Mouse (Mus musculus): Measurements from ENCODE around the gene Cnr1. TPM values are rescaled to one million over a fixed set of nuclear protein-coding genes. Genes with fewer than 3 reads are reported as not detected.

Cnr1 gene
- total RNA-seq (2021) (under 1 TPM; 0.05 to 0.09 TPM), polyA plus RNA-seq (2012; rRNA removed) (0.12 TPM in 2 replicates)
- long read RNA-seq = 0 reads

GRCm38 (mm10) chr4:33924234-33924888 is at the start of gene Cnr1:
TSS of gene Cnr1 (plus strand) at chr4:33924593.
- Histone ChIP-seq H3K27ac (no peak within 1 kb of the TSS), H3K79me2 (replicated peaks; ENCODE audit: control insufficient read depth, insufficient read depth, low read length) (no peaks in the 10 kb centered on the region), H3K9ac (ENCODE audit: low read depth, low read length) (peak within 1 kb of the TSS; percentile 23; the same call in 1 of the 2 replicates), H3K4me3 (peak within 1 kb of the TSS; percentile 42), H3K4me1 (ENCODE audit: control insufficient read depth, insufficient read depth, low read length) (no peaks in the 10 kb centered on the region), H3K27me3 (ENCODE audit: control insufficient read depth, insufficient read depth, low read length) (peaks cover 19% of the 10 kb centered on the region), H3K36me3 (ENCODE audit: control insufficient read depth, insufficient read depth, low read length) (no peaks in the 10 kb centered on the region)
- TF ChIP-seq CTCF (IDR thresholded peaks at IDR 0.05) = no peak
- TF ChIP-seq POLR2A (IDR thresholded peaks at IDR 0.05; ENCODE audit: insufficient read depth, low read depth, low read length) = no peak
- WGBS = under 1% methylated on average over 64 of the region's 77 CpGs
- DNase-seq = peak; percentile 52 to 60
- intact Hi-C loops (cut with DNase I) = no loop called here

GRCm38 (mm10) chr4:33879944-33880343 is 44.4 kb upstream of the Cnr1 start:
- no peaks in the 10 kb centered on the region for H3K4me1 ChIP-seq (ENCODE audit: control insufficient read depth, insufficient read depth, low read length)
- H3K36me3 ChIP-seq (ENCODE audit: control insufficient read depth, insufficient read depth, low read length) = no peaks in the 10 kb centered on the region
- no peaks in the 10 kb centered on the region for H3K27me3 ChIP-seq (ENCODE audit: control insufficient read depth, insufficient read depth, low read length)
- TF ChIP-seq CTCF (IDR thresholded peaks at IDR 0.05) = no peak
- TF ChIP-seq EP300 (IDR thresholded peaks at IDR 0.05; ENCODE audit: insufficient read depth, low read depth, low read length) = no peak
- no peak for TF ChIP-seq POLR2A (IDR thresholded peaks at IDR 0.05; ENCODE audit: insufficient read depth, low read depth, low read length)
- H3K9ac ChIP-seq (ENCODE audit: low read depth, low read length) = no peak overlapping the region
- no peaks in the 10 kb centered on the region for H3K79me2 ChIP-seq (replicated peaks; ENCODE audit: control insufficient read depth, insufficient read depth, low read length)
- intact Hi-C loops (cut with DNase I) = no loop called here
- no peak overlapping the region for H3K4me3 ChIP-seq
- DNase-seq = no peak
- H3K27ac ChIP-seq = no peak overlapping the region
- WGBS = 78% methylated on average over 3 of the region's 3 CpGs

GRCm38 (mm10) chr4:33886026-33886425 is 38.4 kb upstream of the Cnr1 start:
- no peaks in the 10 kb centered on the region for H3K4me1 ChIP-seq (ENCODE audit: control insufficient read depth, insufficient read depth, low read length)
- H3K79me2 ChIP-seq (replicated peaks; ENCODE audit: control insufficient read depth, insufficient read depth, low read length) = no peaks in the 10 kb centered on the region
- no peak overlapping the region for H3K27ac ChIP-seq
- TF ChIP-seq CTCF (IDR thresholded peaks at IDR 0.05) (no peak), POLR2A (IDR thresholded peaks at IDR 0.05; ENCODE audit: insufficient read depth, low read depth, low read length) (no peak), EP300 (IDR thresholded peaks at IDR 0.05; ENCODE audit: insufficient read depth, low read depth, low read length) (no peak)
- H3K27me3 ChIP-seq (ENCODE audit: control insufficient read depth, insufficient read depth, low read length) = no peaks in the 10 kb centered on the region
- intact Hi-C loops (cut with DNase I) = no loop called here
- H3K9ac ChIP-seq (ENCODE audit: low read depth, low read length) = no peak overlapping the region
- H3K36me3 ChIP-seq (ENCODE audit: control insufficient read depth, insufficient read depth, low read length) = no peaks in the 10 kb centered on the region
- DNase-seq = no peak
- 52% methylated on average over 3 of the region's 3 CpGs for WGBS
- H3K4me3 ChIP-seq = no peak overlapping the region

- 79% methylated on average over 2 of the region's 2 CpGs for WGBS
- Histone ChIP-seq H3K4me3 (no peak overlapping the region), H3K9ac (ENCODE audit: low read depth, low read length) (no peak overlapping the region), H3K36me3 (ENCODE audit: control insufficient read depth, insufficient read depth, low read length) (no peaks in the 10 kb centered on the region), H3K27ac (no peak overlapping the region), H3K4me1 (ENCODE audit: control insufficient read depth, insufficient read depth, low read length) (no peaks in the 10 kb centered on the region), H3K79me2 (replicated peaks; ENCODE audit: control insufficient read depth, insufficient read depth, low read length) (no peaks in the 10 kb centered on the region), H3K27me3 (ENCODE audit: control insufficient read depth, insufficient read depth, low read length) (0 out of 2 replicates have a peak, but pooled peaks cover 1% of the 10 kb centered on the region)
- intact Hi-C loops (cut with DNase I) = no loop called here
- DNase-seq = no peak
- TF ChIP-seq CTCF (IDR thresholded peaks at IDR 0.05) = no peak
- no peak for TF ChIP-seq POLR2A (IDR thresholded peaks at IDR 0.05; ENCODE audit: insufficient read depth, low read depth, low read length)
- no peak for TF ChIP-seq EP300 (IDR thresholded peaks at IDR 0.05; ENCODE audit: insufficient read depth, low read depth, low read length)
Measured at GRCm38 (mm10) chr4:33889976-33890375, 34.4 kb upstream of the Cnr1 start.

GRCm38 (mm10) chr4:33892178-33892869 is 32.1 kb upstream of the Cnr1 start:
- Histone ChIP-seq H3K79me2 (replicated peaks; ENCODE audit: control insufficient read depth, insufficient read depth, low read length) (no peaks in the 10 kb centered on the region), H3K9ac (ENCODE audit: low read depth, low read length) (no peak overlapping the region), H3K4me3 (no peak overlapping the region), H3K27ac (no peak overlapping the region), H3K27me3 (ENCODE audit: control insufficient read depth, insufficient read depth, low read length) (0 out of 2 replicates have a peak, but pooled peaks cover 1% of the 10 kb centered on the region), H3K4me1 (ENCODE audit: control insufficient read depth, insufficient read depth, low read length) (no peaks in the 10 kb centered on the region), H3K36me3 (ENCODE audit: control insufficient read depth, insufficient read depth, low read length) (no peaks in the 10 kb centered on the region)
- intact Hi-C loops (cut with DNase I) = no loop called here
- TF ChIP-seq CTCF (IDR thresholded peaks at IDR 0.05) = no peak
- no peak for TF ChIP-seq EP300 (IDR thresholded peaks at IDR 0.05; ENCODE audit: insufficient read depth, low read depth, low read length)
- TF ChIP-seq POLR2A (IDR thresholded peaks at IDR 0.05; ENCODE audit: insufficient read depth, low read depth, low read length) = no peak
- DNase-seq = no peak
- 69% methylated on average over 7 of the region's 7 CpGs for WGBS

- Histone ChIP-seq H3K4me1 (ENCODE audit: control insufficient read depth, insufficient read depth, low read length) (no peaks in the 10 kb centered on the region), H3K9ac (ENCODE audit: low read depth, low read length) (no peak overlapping the region), H3K79me2 (replicated peaks; ENCODE audit: control insufficient read depth, insufficient read depth, low read length) (no peaks in the 10 kb centered on the region), H3K4me3 (no peak overlapping the region), H3K36me3 (ENCODE audit: control insufficient read depth, insufficient read depth, low read length) (no peaks in the 10 kb centered on the region), H3K27ac (no peak overlapping the region), H3K27me3 (ENCODE audit: control insufficient read depth, insufficient read depth, low read length) (0 out of 2 replicates have a peak, but pooled peaks cover 1% of the 10 kb centered on the region)
- intact Hi-C loops (cut with DNase I) = no loop called here
- DNase-seq = no peak
- WGBS = 71% methylated on average over 7 of the region's 7 CpGs
- TF ChIP-seq CTCF (IDR thresholded peaks at IDR 0.05) (no peak), POLR2A (IDR thresholded peaks at IDR 0.05; ENCODE audit: insufficient read depth, low read depth, low read length) (no peak), EP300 (IDR thresholded peaks at IDR 0.05; ENCODE audit: insufficient read depth, low read depth, low read length) (no peak)
Measured at GRCm38 (mm10) chr4:33893841-33894240, 30.6 kb upstream of the Cnr1 start.

Data from heart, adult 2 months (tissue).